Mouse (Mus musculus) liver, adult 2 months (tissue): ENCODE data around the gene Oxct2a.

ENCODE experiments used
- CTCF ChIP-seq: fragments of 200-500 bp; IDR thresholded peaks from 2 replicates; pipeline ENCODE4 v1.5.1; 2011; ENCODE audit warnings: low read depth, low read length, control low read depth
- POLR2A ChIP-seq: fragments of 200-500 bp; IDR thresholded peaks from 2 replicates; pipeline ENCODE4 v1.6.1; 2011; ENCODE audit warnings: low read length, control low read depth; ENCODE audit not compliant: insufficient read depth; ENCODE audit errors: extremely low read depth

- TF ChIP-seq CTCF: no peak
- TF ChIP-seq POLR2A: no peak
Observed at GRCm38 (mm10) chr4:123306999-123307398, 16.4 kb downstream of the Oxct2a start.
